Mouse (Mus musculus) megakaryocyte, embryonic 14.5 days (primary cell): ENCODE measurements around the gene Zbtb14.

Experiments used
- FLI1 ChIP-seq: IDR thresholded peaks from 2 replicates; pipeline ENCODE4 v1.6.1; 2012; ENCODE audit warnings: low read length, inconsistent platforms, mixed read lengths
- GATA1 ChIP-seq: IDR thresholded peaks from 3 replicates; pipeline ENCODE4 v1.6.1; 2012; ENCODE audit warnings: mixed read lengths, low read length, inconsistent platforms, borderline replicate concordance

- no peak; the same call in 2 of the 3 replicates for TF ChIP-seq GATA1
- no peak for TF ChIP-seq FLI1
Observed at GRCm38 (mm10) chr17:69416163-69416562, 33.3 kb downstream of the Zbtb14 start.
